Mouse (Mus musculus) G1E (cell line): ENCODE data around the gene Tmem50b. TPM values are rescaled to one million over a fixed set of nuclear protein-coding genes. Genes with fewer than 3 reads are reported as not detected.

Experiments used
- ATAC-seq: 2 replicates; pipeline ENCODE4 v1.8.0; 2016; ENCODE audit warnings: mild to moderate bottlenecking; ENCODE audit not compliant: insufficient number of reproducible peaks, poor library complexity, low FRiP score, severe bottlenecking; ENCODE audit errors: extremely low read depth
- DNase-seq: peaks from one replicate; pipeline ENCODE4 v3.0.0; 2012; ENCODE audit warnings: low spot score
- H3K27me3 ChIP-seq: 2 replicates; pipeline ENCODE4 v1.6.1; 2012; ENCODE audit warnings: mild to moderate bottlenecking, low read length, inconsistent platforms; ENCODE audit not compliant: insufficient read depth
- H3K36me3 ChIP-seq: replicated peaks from 2 replicates; pipeline ENCODE3; 2012; ENCODE audit warnings: mild to moderate bottlenecking, inconsistent platforms
- H3K4me1 ChIP-seq: 2 replicates; pipeline ENCODE4 v1.6.1; 2012; ENCODE audit warnings: low read depth, low read length, inconsistent platforms, mixed read lengths; ENCODE audit not compliant: insufficient read depth
- H3K4me3 ChIP-seq: 2 replicates; pipeline ENCODE4 v1.5.1; 2012; ENCODE audit warnings: low read depth, mild to moderate bottlenecking, inconsistent platforms, low read length, moderate library complexity, mixed read lengths
- H3K9me3 ChIP-seq: replicated peaks from 2 replicates; pipeline ENCODE4 v1.6.1; 2012; ENCODE audit warnings: inconsistent platforms
- CTCF ChIP-seq: IDR thresholded peaks from 2 replicates; pipeline ENCODE4 v1.5.1; 2012; ENCODE audit warnings: low read depth, low read length, inconsistent platforms, mixed read lengths
- GATA1 ChIP-seq: IDR thresholded peaks from 2 replicates; pipeline ENCODE4 v1.6.1; 2012; ENCODE audit warnings: borderline replicate concordance, low read length, inconsistent platforms, mixed read lengths
- GATA2 ChIP-seq: IDR thresholded peaks from 2 replicates; pipeline ENCODE4 v1.6.1; 2012; ENCODE audit warnings: low read depth, low read length, inconsistent platforms, borderline replicate concordance
- POLR2AphosphoS5 ChIP-seq: IDR thresholded peaks from 2 replicates; pipeline ENCODE4 v1.6.1; 2012; ENCODE audit warnings: low read depth, low read length, inconsistent platforms; ENCODE audit not compliant: insufficient replicate concordance
- TAL1 ChIP-seq: conservative IDR thresholded peaks from 2 replicates; pipeline ENCODE4 v1.6.1; 2012; ENCODE audit warnings: low read depth, low read length, inconsistent platforms, mixed read lengths
- polyA plus RNA-seq: library from polyadenylated mRNA; stranded (reverse); fragments of >175 nt; gene quantifications from 2 replicates; pipeline ENCODE4 v1.2.3, GENCODE M21; 2012
- total RNA-seq, 2 experiments: library from RNA; stranded (forward) in 1 of 2; stranded (reverse) in 1 of 2; fragments of 200-1000 nt in 1 of 2; fragments of >200 nt in 1 of 2; fragmentation: Nextera tagmentation in 1 of 2; gene quantifications; 2 replicates each; pipeline ENCODE4 v1.2.3; 2014 to 2017

The Tmem50b gene
- total and polyA plus RNA-seq, 3 experiments: 1.8 to 25.1 (median 19.7) TPM

DNA sequence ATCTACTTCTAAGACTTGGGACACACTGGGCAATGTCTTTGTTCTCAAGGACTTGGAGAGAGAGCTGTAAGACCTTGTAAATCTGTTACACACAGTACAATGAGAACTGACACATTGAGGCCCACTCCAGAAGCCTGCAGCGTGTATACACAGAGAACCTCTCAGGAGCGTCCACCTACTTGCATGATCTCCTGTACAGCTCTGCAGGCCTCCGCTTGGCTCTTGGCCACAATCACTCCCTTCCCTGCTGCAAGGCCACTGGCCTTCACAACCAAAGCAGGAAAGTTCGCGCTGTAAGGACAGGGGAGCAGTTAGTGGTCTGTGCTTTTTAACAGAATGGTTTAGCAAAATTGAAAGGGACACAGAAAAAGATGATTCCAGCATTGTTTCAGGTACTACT lies 41.6 kb upstream of the Tmem50b start:
- no peaks in the 10 kb centered on the region for H3K9me3 ChIP-seq

GRCm38 (mm10) chr16:91633641-91634040 lies 36.0 kb upstream of the Tmem50b start:
- Histone ChIP-seq H3K27me3 (no peaks in the 10 kb centered on the region), H3K4me3 (no peak overlapping the region), H3K4me1 (peaks cover 19% of the 10 kb centered on the region), H3K36me3 (peaks cover 92% of the 10 kb centered on the region), H3K9me3 (no peaks in the 10 kb centered on the region)
- DNase-seq (no peak), ATAC-seq (no peak)
- no peak for TF ChIP-seq POLR2AphosphoS5
- TF ChIP-seq CTCF: no peak
- no peak for TF ChIP-seq TAL1
- TF ChIP-seq GATA2: no peak
- no peak for TF ChIP-seq GATA1

More for the DNA sequence above, 41.6 kb upstream of the Tmem50b start:
- H3K4me1 ChIP-seq: peaks cover 38% of the 10 kb centered on the region
- DNase-seq (no peak), ATAC-seq (no peak)
- no peaks in the 10 kb centered on the region for H3K27me3 ChIP-seq
- TF ChIP-seq GATA1 (no peak), CTCF (no peak), TAL1 (no peak), POLR2AphosphoS5 (no peak), GATA2 (no peak)
- peaks cover 91% of the 10 kb centered on the region for H3K36me3 ChIP-seq
- H3K4me3 ChIP-seq: no peak overlapping the region

- Histone ChIP-seq H3K36me3 (peaks cover 92% of the 10 kb centered on the region), H3K27me3 (no peaks in the 10 kb centered on the region), H3K4me3 (no peak overlapping the region), H3K9me3 (no peaks in the 10 kb centered on the region), H3K4me1 (peaks cover 19% of the 10 kb centered on the region)
- TF ChIP-seq GATA1 (no peak), POLR2AphosphoS5 (no peak), GATA2 (no peak), TAL1 (no peak)
- DNase-seq (no peak), ATAC-seq (no peak)
These were observed 35.3 kb upstream of the Tmem50b start for GRCm38 (mm10) chr16:91632940-91633339.

DNA sequence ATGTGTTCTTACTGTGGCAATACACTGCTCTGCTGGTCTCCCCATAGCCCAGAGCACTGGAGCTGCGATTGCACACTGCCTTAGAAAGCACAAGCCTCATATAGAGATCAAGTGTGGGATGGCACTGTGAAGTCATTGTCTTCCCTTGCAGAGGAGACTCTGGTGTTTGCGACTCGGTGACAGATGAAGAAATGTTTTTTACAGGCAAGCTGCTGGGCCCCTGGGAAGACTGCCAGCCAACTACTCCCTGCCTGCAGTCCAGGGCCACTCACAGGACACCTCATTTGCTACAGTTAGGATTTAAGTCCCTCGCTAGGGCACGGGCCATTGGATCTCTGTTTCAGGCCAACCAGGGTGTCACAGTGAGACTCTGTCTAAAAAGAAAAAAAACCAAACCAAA lies 34.8 kb upstream of the Tmem50b start:
- Histone ChIP-seq H3K27me3 (no peaks in the 10 kb centered on the region), H3K4me3 (no peak overlapping the region), H3K9me3 (no peaks in the 10 kb centered on the region), H3K4me1 (peaks cover 16% of the 10 kb centered on the region), H3K36me3 (peaks cover 92% of the 10 kb centered on the region)
- no peak for DNase-seq
- ATAC-seq: no peak
- TF ChIP-seq GATA2 (no peak), TAL1 (no peak), CTCF (no peak), POLR2AphosphoS5 (no peak), GATA1 (no peak)

- no peaks in the 10 kb centered on the region for H3K9me3 ChIP-seq
- TF ChIP-seq CTCF (no peak), POLR2AphosphoS5 (no peak), GATA2 (no peak), GATA1 (no peak), TAL1 (no peak)
- H3K36me3 ChIP-seq: peaks cover 91% of the 10 kb centered on the region
- no peaks in the 10 kb centered on the region for H3K27me3 ChIP-seq
- DNase-seq: no peak
- no peak for ATAC-seq
- H3K4me3 ChIP-seq: no peak overlapping the region
- H3K4me1 ChIP-seq: peaks cover 8% of the 10 kb centered on the region; the same call in 1 of the 2 replicates
These were observed 33.0 kb upstream of the Tmem50b start for GRCm38 (mm10) chr16:91630584-91630983.

- TF ChIP-seq GATA2 (no peak), TAL1 (no peak), POLR2AphosphoS5 (no peak), CTCF (no peak), GATA1 (no peak)
- no peak for ATAC-seq
- peaks cover 91% of the 10 kb centered on the region for H3K36me3 ChIP-seq
These were observed 32.1 kb upstream of the Tmem50b start for GRCm38 (mm10) chr16:91629749-91630148.

GRCm38 (mm10) chr16:91628673-91629072 lies 31.1 kb upstream of the Tmem50b start:
- Histone ChIP-seq H3K36me3 (peaks cover 96% of the 10 kb centered on the region), H3K9me3 (no peaks in the 10 kb centered on the region), H3K27me3 (no peaks in the 10 kb centered on the region), H3K4me3 (no peak overlapping the region), H3K4me1 (peaks cover 3% of the 10 kb centered on the region; the same call in 1 of the 2 replicates)
- ATAC-seq: no peak
- no peak for DNase-seq
- TF ChIP-seq GATA1: no peak
- no peak for TF ChIP-seq GATA2

More at GRCm38 (mm10) chr16:91629749-91630148, 32.1 kb upstream of the Tmem50b start:
- Histone ChIP-seq H3K4me1 (peaks cover 3% of the 10 kb centered on the region; the same call in 1 of the 2 replicates), H3K9me3 (no peaks in the 10 kb centered on the region), H3K4me3 (peak overlapping the region; percentile 0; the same call in 1 of the 2 replicates), H3K27me3 (no peaks in the 10 kb centered on the region)
- DNase-seq: no peak
